Mouse (Mus musculus) liver, embryonic 16.5 days (tissue): ENCODE data around the gene Osr1. TPM values are rescaled to one million over a fixed set of nuclear protein-coding genes. Genes with fewer than 3 reads are reported as not detected.

Experiments
- ATAC-seq: fragments of 200-750 bp; cut with Nextera tagmentation; 2 replicates; pipeline ENCODE4 v1.8.0; 2017; ENCODE audit warnings: low read depth, mild to moderate bottlenecking, moderate number of reproducible peaks, moderate library complexity
- H3K27ac ChIP-seq: fragments of 300-500 bp; sonication (generic); 2 replicates; pipeline ENCODE4 v1.5.1; 2014; ENCODE audit warnings: mild to moderate bottlenecking, low read length
- H3K27me3 ChIP-seq: fragments of 300-500 bp; sonication (generic); 2 replicates; pipeline ENCODE4 v1.6.1; 2014; ENCODE audit warnings: low read depth, low read length, mixed read lengths; ENCODE audit not compliant: control insufficient read depth, insufficient read depth
- H3K36me3 ChIP-seq: fragments of 300-500 bp; sonication (generic); 2 replicates; pipeline ENCODE4 v1.6.1; 2014; ENCODE audit warnings: mild to moderate bottlenecking; ENCODE audit not compliant: control insufficient read depth, insufficient read depth
- H3K4me1 ChIP-seq: fragments of 300-500 bp; sonication (generic); 2 replicates; pipeline ENCODE4 v1.6.1; 2014; ENCODE audit warnings: low read depth, low read length, mixed read lengths; ENCODE audit not compliant: control insufficient read depth
- H3K4me2 ChIP-seq: fragments of 300-500 bp; sonication (generic); 2 replicates; pipeline ENCODE4 v1.6.1; 2014; ENCODE audit warnings: low read depth, low read length, mixed read lengths
- H3K4me3 ChIP-seq: fragments of 300-500 bp; sonication (generic); 2 replicates; pipeline ENCODE4 v1.5.1; 2014; ENCODE audit warnings: low read depth, mild to moderate bottlenecking, low read length
- H3K9ac ChIP-seq: fragments of 300-500 bp; sonication (generic); 2 replicates; pipeline ENCODE4 v1.6.1; 2014; ENCODE audit warnings: low read depth, low read length
- H3K9me3 ChIP-seq: fragments of 300-500 bp; sonication (generic); replicated peaks from 2 replicates; pipeline ENCODE4 v1.6.1; 2016; ENCODE audit warnings: low read length; ENCODE audit not compliant: control insufficient read depth
- WGBS: fragments of 180-500 bp; shearing (Covaris S2); extraction: QIAGEN DNeasy Blood & Tissue Kit; methylation state at CpG from one replicate; pipeline ENCODE4 v1.1.7; 2014; ENCODE audit not compliant: insufficient replicate concordance; 5-methylcytosine and 5-hydroxymethylcytosine counted together
- polyA plus RNA-seq: library from polyadenylated mRNA; unstranded; fragments of >200 nt; fragmentation: Nextera tagmentation; extraction: Ambion mirVana; gene quantifications from 2 replicates; pipeline ENCODE4 v1.2.1, GENCODE M21; 2015

The Osr1 gene
- polyA plus RNA-seq, 1 experiment from 2014 or later = 0.76 TPM

GRCm38 (mm10) chr12:9575158-9576042 is 5.5 kb downstream of the Osr1 start:
- Histone ChIP-seq H3K4me2 (no peak overlapping the region), H3K4me1 (no peaks in the 10 kb centered on the region), H3K27ac (no peak overlapping the region), H3K36me3 (no peaks in the 10 kb centered on the region), H3K27me3 (peaks cover 94% of the 10 kb centered on the region), H3K9ac (no peak overlapping the region), H3K9me3 (no peaks in the 10 kb centered on the region), H3K4me3 (no peak overlapping the region)
- no peak for ATAC-seq
- WGBS = 5% methylated on average over 21 of the region's 21 CpGs

DNA sequence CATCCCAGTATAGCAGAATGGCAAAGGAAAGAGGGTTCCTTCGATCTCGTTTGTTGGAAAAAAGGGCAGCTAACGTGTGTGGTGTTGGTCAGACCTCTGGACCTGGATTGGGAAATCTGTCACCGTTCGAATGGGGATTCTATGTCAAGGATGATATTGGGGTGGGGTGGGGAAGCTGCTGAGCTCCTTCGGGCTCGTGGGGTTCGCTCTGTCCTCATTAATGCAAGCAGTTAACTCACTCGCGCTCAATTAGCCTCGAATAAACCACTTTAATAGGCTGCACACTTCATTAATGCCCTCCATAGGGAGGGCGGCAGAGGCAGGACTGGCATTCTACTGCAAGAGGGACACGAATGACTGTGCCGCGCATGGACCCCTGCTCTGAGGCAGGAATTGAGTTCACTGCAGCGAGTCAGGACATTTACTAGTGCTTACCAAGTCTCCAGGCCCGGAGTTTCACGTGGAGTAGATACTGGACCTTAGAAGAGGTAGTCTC is 6.2 kb downstream of the Osr1 start:
- Histone ChIP-seq H3K4me2 (no peak overlapping the region), H3K4me3 (no peak overlapping the region), H3K4me1 (no peaks in the 10 kb centered on the region), H3K9ac (no peak overlapping the region), H3K36me3 (no peaks in the 10 kb centered on the region), H3K27me3 (peaks cover 96% of the 10 kb centered on the region), H3K27ac (no peak overlapping the region), H3K9me3 (no peaks in the 10 kb centered on the region)
- 5% methylated on average over 18 of the region's 18 CpGs for WGBS
- no peak for ATAC-seq

GRCm38 (mm10) chr12:9577610-9578009 is 7.7 kb downstream of the Osr1 start:
- H3K27ac ChIP-seq = no peak overlapping the region
- H3K4me3 ChIP-seq = no peak overlapping the region
- no peaks in the 10 kb centered on the region for H3K36me3 ChIP-seq
- H3K4me2 ChIP-seq = no peak overlapping the region
- WGBS = 23% methylated on average over 2 of the region's 2 CpGs
- ATAC-seq = no peak
- no peak overlapping the region for H3K9ac ChIP-seq
- no peaks in the 10 kb centered on the region for H3K4me1 ChIP-seq
- H3K27me3 ChIP-seq = peaks cover 98% of the 10 kb centered on the region
- H3K9me3 ChIP-seq = no peaks in the 10 kb centered on the region

DNA sequence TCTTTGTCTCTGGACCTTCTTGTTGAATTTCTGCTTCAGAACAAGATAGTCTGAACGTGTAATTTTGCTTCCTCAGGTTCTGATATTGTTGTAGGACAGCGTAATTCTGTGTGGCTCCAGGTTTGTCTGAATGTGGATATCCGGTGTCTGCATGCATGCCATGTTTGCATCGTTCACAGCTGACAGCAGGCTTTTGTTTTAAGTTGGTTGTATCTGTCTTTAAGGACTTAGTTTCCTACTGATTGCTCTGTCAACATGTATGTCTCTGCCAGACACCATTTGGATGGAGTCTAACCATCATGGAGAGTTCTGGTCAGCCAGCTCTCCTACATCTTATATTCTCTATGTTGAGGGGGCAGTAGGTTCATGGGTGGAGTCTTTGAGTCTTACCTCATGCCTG is 8.7 kb downstream of the Osr1 start:
- Histone ChIP-seq H3K4me1 (no peaks in the 10 kb centered on the region), H3K36me3 (no peaks in the 10 kb centered on the region), H3K9ac (no peak overlapping the region), H3K27ac (no peak overlapping the region), H3K27me3 (peaks cover 93% of the 10 kb centered on the region), H3K9me3 (no peaks in the 10 kb centered on the region), H3K4me2 (no peak overlapping the region), H3K4me3 (no peak overlapping the region)
- 17% methylated on average over 4 of the region's 4 CpGs for WGBS
- no peak for ATAC-seq

DNA sequence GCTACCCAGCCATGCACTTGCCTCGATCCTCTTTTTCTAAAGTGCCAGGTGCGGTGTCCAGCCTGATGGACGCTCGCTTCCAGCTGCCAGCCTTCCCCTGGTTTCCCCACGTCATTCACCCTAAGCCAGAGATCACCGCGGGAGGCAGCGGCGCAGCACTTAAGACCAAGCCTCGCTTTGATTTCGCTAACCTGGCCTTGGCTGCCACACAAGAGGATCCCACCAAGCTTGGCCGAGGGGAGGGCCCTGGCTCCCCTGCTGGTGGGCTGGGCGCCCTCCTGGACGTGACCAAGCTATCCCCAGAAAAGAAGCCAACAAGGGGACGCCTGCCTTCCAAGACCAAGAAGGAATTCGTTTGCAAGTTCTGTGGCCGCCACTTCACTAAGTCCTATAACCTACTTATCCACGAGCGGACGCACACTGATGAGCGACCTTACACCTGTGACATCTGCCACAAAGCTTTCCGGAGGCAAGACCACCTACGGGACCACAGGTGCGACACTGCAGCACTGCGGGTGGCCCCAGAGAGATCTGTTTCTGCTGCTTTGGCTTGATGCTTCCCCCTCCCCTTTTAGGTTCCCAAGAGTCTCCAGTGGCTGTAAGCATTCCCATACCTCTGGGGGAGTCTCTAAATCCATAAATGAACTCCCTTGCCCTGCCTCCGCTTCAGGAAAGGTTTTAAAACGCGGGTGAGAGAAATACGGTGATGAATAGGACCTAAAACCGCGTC is 9.6 kb downstream of the Osr1 start:
- H3K36me3 ChIP-seq = no peaks in the 10 kb centered on the region
- WGBS = 4% methylated on average over 31 of the region's 31 CpGs
- peaks cover 86% of the 10 kb centered on the region for H3K27me3 ChIP-seq
- no peak overlapping the region for H3K27ac ChIP-seq
- H3K9ac ChIP-seq = no peak overlapping the region
- no peak for ATAC-seq
- H3K4me2 ChIP-seq = no peak overlapping the region
- no peaks in the 10 kb centered on the region for H3K9me3 ChIP-seq
- H3K4me1 ChIP-seq = no peaks in the 10 kb centered on the region
- no peak overlapping the region for H3K4me3 ChIP-seq

DNA sequence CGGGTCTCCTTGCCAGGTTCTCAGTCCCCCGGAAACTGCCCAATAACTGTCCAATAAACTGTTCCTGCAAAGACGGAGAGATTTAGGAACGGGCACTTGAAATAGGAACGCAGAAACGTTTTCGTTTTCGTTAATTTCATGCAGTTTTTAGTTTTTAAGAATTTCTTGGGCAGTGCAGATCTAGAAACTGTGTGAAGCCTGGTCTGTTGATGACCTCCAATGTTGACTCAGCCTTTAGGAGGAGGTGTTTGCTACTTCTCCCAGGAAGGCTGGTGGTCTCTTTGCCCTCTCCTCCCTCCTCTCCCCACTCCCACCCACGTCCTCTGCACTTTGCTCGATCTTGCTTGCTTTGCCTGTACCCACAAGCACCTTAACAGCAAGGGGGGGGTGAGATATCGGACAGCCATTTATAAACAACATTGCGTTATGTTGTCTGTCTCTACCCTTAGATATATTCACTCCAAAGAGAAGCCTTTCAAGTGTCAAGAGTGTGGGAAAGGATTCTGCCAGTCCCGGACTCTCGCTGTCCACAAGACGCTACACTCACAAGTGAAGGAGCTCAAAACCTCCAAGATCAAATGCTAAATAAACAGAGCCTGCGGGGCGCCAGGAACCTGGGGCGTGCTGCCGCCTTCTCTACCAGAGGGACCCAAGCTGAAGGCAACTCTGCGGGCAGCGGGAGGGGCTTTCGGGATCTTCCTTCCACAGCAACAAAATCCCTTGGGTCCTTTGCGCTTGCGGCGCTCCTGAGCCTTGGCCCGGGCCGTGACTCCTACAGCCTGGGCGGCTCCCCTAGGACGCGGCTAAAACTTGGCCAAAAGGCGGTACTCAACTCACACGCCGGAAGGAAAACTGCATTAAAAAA is 10.4 kb downstream of the Osr1 start:
- Histone ChIP-seq H3K27me3 (peaks cover 78% of the 10 kb centered on the region), H3K27ac (no peak overlapping the region), H3K4me2 (no peak overlapping the region), H3K4me1 (no peaks in the 10 kb centered on the region), H3K9me3 (no peaks in the 10 kb centered on the region), H3K36me3 (no peaks in the 10 kb centered on the region), H3K4me3 (no peak overlapping the region), H3K9ac (no peak overlapping the region)
- WGBS = 2% methylated on average over 33 of the region's 33 CpGs
- no peak for ATAC-seq

DNA sequence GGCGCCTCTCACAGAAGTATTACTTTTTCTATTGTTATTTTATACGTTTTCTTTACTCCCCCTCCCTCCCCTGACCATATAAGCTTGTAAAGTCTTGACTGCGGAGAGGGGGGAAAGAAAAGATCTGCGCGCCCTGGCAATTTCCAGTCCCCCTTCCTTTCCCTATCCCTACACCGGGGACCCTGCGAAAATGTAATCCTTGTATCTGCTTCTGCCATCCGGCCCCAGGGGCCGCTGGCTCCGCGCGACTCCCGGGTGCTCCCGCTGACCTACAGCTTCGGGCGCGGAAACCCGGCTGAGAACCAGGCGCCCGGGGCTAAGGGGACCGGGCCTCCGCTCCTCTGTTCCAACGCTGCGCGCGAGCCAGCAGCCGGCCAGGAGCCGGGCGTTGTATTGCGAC is 11.1 kb downstream of the Osr1 start:
- H3K36me3 ChIP-seq = no peaks in the 10 kb centered on the region
- peaks cover 70% of the 10 kb centered on the region for H3K27me3 ChIP-seq
- no peak overlapping the region for H3K27ac ChIP-seq
- no peaks in the 10 kb centered on the region for H3K9me3 ChIP-seq
- no peak overlapping the region for H3K9ac ChIP-seq
- H3K4me3 ChIP-seq = no peak overlapping the region
- WGBS = 2% methylated on average over 30 of the region's 30 CpGs
- H3K4me1 ChIP-seq = no peaks in the 10 kb centered on the region
- no peak for ATAC-seq
- 0 out of 2 replicates have a peak overlapping the region, but pooled peaks have one; percentile 3 for H3K4me2 ChIP-seq

GRCm38 (mm10) chr12:9581506-9581905 is 11.6 kb downstream of the Osr1 start:
- H3K4me3 ChIP-seq = no peak overlapping the region
- WGBS = 8% methylated on average over 12 of the region's 12 CpGs
- H3K27me3 ChIP-seq = peaks cover 65% of the 10 kb centered on the region
- H3K4me2 ChIP-seq = no peak overlapping the region
- H3K27ac ChIP-seq = no peak overlapping the region
- H3K9me3 ChIP-seq = no peaks in the 10 kb centered on the region
- no peak overlapping the region for H3K9ac ChIP-seq
- H3K36me3 ChIP-seq = no peaks in the 10 kb centered on the region
- ATAC-seq = no peak
- no peaks in the 10 kb centered on the region for H3K4me1 ChIP-seq
